Mouse (Mus musculus) ovary, postnatal 36 days (tissue): ENCODE data around the gene Rreb1.
A peak's percentile ranks its signal among the peaks of the same experiment; 100 is the strongest.

Source experiments
- DNase-seq: peaks from one replicate; pipeline ENCODE4 v3.0.0; 2022; ENCODE audit warnings: low spot score, mixed read lengths

The Rreb1 gene

DNA sequence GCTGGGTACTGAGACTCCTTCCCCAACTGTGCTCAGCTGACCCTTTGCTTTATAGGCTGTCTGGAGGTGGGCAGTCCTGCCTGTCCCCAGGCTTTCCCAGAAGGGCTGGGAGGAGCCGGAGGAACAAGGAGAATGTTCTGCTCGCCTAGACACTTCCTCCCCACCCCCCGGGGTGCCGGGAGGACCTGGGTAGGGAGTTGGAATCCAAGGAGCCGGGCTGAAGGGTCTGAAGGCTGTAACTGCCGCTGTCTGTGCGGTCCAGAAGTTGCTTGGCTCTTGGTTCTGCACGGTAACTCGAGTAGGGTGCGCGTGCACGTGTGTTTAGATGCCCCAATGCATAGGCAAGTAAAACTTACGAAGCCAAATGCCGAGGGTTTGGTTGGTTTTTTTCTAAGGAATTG, 75.8 kb downstream of the Rreb1 start:
- DNase-seq: peak; percentile 61

DNA sequence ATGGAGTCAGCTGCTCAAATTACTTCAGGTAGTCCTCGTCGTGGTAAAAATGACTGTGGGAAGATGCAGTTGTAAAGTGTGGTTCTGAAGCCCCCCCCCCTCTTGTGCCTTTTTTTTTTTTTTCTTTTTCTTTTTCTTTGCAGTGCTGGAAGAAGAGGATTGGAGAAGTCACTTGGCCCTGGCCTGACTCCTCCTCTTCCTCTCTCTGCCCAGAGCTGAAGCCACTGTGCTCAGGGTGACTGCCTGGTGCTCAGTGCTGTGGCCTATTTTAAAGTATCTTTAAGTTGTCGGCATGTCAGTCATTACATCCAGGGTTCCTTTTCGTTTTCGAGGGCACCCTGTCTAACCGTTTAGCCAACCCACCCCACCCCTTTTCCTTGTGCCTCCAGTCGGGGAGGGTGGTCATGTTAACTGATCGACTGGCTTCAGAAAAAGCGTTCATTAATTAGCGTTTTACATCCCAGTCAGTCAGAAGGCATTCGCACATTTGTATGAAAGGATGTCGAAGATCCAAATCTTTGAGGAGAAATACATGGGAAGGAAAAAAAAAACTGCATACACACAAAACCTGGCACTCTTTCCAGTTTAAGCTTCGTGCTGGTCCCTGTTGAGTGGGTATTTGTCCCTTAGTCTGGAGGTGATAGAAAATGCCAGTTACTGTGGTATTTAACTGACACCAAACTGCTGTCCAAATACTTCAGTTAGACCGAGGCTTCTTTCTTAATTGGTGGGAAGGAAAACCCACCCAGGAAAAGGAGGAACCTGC, 76.4 kb downstream of the Rreb1 start:
- DNase-seq: no peak

DNA sequence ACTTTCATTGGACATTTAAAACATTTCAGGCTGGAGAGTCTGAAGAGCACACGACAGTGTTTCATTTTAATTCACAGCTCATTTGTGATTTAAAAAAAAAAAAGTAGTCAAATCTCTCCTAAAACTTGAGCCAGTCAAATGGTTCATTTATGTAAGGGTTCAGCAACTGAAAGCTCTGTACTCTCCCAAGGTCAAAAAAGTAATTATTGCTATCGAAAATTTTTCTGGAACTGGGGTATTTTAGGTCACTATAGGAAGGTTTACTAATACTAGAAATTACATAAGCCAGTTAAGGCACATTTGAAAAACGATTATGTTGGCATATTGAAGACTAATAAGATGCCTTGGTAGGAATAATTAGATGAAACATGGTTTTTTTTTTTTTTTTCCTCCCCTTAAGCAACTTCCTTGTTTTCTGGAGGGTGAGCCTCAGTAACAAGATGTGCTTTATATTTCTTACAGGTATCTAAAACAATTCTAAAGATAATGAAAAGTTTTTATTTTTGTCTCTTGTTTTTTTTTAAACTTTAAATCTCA, 77.1 kb downstream of the Rreb1 start:
- no peak for DNase-seq

DNA sequence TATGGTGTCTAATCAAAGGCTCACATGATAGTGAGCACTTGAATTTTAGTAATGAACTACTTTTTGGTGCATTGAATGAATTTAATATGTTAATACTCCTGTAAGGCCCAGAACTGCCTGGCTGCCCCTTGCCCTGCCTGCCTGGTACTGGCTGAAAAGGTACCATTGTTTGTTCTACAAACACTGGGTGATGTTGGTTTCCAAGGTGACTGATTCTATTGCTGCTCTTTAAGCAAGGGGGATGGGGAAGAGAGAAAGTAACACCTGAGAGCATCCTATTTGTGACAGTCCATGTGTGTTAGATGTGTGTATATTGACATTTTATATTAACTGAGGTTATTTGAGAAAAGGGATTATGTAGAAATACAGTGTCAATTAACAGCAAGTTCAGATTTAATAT, 77.6 kb downstream of the Rreb1 start:
- DNase-seq: no peak

DNA sequence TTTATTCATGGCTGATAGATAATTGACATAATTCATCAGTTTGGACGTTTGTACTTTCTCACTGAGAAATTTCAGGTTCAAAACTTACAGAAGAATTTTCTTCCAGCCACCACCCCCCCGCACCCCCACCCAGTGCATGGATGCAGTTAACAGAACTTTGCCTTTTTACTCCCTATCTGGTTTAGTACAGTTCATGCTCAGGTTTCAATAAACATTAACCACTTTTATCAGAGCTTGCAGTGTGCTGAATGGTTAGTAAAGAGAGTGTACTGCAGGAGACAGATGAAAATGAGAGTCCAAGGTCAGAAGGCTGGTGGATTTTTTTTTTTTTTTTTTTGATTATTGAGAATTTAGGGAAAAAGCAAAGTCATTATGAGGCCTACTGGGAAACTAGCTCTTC, 78.3 kb downstream of the Rreb1 start:
- DNase-seq: no peak

DNA sequence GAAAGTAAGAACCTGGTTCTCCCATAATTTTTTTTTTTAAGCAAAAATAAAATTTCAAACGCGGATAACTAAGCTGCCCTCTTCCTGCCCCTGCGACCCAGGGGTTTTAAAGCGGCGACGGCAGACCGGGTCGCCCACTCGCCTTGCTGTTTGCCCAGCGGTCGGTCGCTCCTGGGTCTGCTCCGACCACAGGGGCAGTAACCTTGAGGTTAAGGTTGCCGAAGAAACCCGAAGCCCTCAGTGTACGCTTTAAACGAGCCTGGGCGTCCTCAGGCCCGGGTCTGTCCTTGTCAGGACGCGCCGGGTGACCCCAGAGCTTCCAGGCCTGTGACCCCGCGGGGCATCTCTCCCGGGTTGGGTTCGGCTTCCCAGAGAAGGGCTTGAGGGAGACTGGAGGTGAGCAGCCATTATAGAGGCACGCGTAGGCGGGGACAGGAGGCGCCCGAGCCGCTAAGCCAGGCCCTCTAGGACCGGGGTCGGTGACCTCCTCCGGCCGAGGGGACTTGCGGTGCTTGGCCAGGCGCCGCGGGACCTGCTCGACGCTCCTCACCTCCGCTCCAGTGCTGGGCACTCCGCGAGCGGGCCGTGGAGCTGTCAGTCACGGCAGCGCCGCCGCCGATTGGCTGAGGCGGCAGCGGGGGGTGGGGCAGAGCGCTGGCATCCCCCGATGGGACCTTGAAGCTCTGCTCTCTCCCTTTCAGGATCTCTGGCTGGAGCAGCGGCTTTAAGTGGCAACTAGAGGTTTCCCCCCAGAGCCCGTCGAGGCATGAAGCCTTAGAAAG, 79.3 kb downstream of the Rreb1 start:
- peak; percentile 96 for DNase-seq

DNA sequence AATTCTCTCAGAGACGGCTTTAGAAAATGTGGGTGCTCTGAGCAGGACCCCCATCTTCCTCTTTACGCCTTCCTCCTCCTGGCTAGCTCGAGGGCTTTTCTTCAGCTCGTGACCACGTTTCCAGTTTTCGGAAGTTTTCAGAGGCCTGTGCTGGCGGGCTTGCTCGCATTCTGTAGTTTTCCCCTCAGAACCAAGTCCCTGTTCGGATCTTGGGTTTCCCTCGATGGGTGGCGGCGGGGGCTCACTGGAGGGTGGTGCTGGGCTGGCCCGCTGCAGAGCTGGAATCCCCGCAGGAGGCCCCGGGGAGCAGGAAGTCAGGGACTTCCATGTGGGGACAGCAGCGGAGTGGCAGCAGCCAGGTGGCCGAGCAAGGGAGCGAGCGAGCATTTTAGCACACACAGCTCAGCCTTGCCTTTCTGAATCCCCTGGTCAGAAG, 79.9 kb downstream of the Rreb1 start:
- peak; percentile 48 for DNase-seq

DNA sequence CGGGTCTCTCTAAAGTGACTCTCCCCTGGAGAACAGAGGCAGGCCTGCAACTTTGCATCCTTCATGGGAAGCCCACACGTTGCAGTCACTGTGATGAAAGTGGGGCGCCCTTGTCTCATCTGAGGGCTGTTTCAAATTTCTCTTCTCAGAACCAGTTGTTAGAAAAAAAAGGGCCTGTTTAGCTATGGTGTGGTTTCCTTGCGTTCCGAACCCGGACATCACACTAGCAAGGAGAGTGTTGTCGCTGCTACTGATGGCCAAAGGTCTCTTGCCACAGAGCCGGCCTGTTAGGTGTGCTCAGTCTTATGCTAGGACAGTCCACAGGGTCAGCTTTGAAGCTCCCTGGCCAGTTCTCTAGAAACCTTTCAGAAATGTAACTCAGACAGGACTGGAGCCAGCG, 80.3 kb downstream of the Rreb1 start:
- DNase-seq: no peak

DNA sequence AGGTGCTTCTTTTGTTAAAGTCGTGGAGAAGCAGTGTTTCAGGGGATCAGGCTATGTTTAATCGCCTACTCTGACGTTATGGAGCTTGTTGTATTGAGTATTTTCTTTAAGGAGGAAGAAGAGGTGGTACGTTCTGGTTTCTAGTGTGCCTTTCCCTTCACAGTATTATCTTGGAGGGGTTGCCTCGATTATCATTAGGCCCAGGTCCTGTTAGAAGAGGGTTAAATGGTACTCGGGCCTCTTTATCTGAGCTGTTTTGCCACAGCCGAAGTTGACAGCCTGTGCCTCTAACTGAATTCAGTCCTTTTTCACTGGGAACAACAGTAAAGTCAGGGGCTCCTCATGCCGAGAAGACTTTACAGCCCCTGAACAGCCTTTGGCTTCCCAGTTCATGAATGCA, 81.6 kb downstream of the Rreb1 start:
- DNase-seq: no peak

DNA sequence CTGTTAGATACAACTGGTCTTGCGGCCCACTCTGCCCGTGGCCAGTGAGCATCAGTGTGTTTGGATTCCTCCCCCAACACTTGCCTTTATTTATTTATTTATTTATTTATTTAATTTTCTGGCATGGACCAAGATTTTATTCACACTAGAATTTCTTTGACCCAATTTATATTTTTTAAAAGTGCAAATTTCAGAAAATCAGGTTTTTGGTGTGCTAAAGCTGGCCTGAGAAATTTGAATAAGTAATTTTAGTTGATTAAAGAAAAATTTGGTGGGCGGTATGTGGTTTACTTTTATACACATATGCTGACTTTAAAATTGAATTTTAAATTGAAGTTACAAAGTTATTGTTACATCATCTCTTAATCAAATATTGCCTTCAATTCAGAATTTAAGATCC, 82.0 kb downstream of the Rreb1 start:
- DNase-seq: no peak

DNA sequence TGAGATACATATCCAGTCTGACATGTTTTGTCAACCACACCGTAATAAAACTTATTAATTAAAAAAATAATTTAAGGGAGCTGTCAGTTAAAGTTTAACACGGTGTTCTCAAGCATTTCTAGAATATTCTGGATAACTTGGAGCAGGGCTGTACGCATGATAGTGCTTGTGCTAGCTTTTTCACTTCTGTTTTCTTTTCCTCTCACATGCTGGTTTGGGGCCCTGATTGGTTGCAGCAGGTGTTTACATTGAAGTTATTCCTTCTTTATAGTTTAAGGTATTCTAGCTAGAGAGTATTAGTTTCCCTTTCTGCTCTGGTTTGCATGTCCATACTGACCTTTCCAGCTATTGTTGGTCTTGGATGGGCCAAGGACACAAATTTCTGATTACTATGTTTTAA, 82.6 kb downstream of the Rreb1 start:
- no peak for DNase-seq

DNA sequence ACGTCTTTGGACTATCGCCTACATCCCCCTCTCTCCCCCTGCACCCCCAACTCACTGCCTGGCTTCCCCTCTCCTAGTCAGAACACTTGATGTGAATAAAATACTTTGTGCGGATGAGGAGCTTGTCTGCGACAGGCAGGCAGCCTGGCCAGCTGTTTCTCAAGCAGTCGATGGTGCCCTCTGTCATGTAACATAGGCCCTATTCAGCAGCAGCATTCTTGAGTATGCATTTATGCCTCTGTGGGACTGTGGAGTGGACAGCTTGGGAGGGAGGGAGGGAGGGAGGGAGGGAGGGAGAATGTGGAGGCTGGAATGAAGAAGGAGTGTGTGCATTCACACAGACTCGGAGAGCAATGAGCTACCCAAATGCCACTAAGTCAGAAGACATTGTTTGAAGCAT, 84.3 kb downstream of the Rreb1 start:
- DNase-seq: no peak

DNA sequence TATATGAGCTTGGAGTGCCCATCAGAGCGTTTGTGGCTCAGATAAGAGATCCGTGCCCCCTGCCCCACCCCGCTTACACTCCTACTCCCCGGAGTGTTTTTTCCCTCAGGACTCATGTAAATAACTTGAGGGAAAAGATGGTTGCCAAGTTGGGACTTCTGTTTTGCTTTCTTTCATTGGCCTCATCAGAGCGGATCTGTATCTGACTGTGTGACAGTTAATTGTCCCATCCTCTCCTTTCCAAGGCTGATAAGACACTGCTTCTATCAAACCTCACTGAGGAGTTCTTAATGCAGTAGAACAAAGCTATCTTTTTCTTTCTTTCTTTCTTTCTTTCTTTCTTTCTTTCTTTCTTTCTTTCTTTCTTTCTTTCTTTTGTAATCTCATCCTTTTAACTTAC, 85.4 kb downstream of the Rreb1 start:
- no peak for DNase-seq

DNA sequence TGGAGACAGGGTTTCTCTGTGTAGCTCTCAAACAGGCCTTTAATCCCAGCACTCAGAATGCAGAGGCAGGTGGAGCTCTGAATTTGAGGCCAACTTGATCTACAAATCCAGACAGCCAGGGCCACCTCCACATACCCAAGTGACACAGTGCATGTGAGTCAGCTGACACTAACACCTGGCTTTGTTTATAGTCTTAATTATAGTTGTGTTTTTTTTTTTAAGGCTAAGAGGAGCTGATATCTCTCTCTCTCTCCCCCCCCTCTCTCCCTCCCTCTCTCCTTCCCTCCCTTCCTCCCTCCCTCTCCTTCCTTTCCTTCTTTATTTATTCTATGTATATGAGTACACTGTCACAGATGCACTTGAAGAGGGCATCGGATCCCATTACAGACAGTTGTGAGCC, 86.5 kb downstream of the Rreb1 start:
- no peak for DNase-seq

DNA sequence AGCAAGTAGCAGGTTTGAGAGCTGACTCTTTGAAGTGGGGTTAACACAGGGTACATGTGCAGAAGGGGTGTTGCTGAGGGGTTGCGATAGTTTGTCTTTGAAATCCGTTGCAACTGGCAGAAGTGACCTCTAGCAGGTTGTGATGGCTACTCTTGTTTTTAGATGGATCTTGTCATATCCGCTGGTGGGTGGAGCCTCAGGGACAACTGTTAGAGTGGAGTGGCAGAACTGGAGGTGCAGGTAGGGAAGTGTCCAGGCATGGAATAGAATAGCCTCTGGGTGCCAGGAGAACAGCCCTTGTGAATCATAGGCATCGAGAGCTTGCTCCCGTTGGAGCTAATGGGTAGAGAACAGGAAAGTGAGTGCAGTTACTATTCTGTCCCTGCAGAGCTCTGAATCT, 88.1 kb downstream of the Rreb1 start:
- no peak for DNase-seq

DNA sequence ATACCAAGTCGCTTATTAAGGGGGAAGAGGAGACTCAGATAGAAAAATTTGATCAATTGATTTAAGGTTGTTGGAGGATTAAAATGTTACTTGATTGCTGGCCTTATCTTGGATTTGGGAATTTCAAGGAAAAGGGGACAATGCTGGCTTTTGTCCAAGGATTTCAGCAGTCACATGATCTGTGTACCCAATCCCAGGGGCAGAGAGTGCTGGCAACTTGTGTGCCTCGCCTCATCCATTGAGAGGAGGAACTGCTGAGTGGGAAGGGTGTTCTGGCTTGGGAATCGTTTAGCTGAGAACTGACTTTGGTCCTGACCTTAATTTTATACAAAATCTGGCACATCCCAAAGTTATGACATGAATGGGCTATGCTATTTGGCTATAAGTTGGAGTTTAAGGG, 88.6 kb downstream of the Rreb1 start:
- no peak for DNase-seq

DNA sequence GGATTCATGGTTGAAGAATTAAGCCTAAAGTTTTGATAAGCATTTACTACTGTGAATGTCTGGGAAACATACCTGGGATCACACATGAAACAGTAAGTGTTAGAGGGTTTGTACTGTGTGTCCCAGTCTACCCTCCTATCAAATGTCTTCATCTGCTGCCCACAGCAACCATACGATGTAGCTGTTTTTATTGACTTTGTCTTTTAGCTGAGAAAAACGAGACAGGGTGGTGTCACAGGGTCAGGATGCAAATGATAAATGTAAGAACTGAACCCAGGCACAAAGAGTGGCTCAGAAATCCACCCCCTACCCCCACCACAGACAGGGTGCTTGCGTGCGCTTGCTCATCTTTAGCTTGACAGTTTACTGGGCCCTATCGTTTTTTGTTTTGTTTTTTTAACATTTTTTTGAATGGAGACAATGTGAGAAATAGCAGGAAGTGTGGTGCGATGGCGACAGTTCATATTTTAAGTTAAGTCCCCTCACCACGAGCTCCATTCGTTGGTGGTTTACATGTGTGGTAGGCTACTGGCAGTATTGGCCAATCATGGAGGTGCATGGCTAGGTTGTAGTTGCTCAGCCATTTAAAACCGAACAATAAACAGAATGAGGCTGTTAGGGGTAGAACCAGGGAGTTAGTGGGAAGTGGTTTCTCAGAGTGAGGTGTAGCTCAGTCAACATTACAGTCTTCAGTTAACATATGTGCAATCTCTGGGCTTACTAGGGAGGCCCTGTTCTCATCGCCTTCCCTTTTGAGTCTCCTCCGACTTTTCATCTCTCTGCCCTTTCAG, 92.1 kb downstream of the Rreb1 start:
- no peak for DNase-seq

DNA sequence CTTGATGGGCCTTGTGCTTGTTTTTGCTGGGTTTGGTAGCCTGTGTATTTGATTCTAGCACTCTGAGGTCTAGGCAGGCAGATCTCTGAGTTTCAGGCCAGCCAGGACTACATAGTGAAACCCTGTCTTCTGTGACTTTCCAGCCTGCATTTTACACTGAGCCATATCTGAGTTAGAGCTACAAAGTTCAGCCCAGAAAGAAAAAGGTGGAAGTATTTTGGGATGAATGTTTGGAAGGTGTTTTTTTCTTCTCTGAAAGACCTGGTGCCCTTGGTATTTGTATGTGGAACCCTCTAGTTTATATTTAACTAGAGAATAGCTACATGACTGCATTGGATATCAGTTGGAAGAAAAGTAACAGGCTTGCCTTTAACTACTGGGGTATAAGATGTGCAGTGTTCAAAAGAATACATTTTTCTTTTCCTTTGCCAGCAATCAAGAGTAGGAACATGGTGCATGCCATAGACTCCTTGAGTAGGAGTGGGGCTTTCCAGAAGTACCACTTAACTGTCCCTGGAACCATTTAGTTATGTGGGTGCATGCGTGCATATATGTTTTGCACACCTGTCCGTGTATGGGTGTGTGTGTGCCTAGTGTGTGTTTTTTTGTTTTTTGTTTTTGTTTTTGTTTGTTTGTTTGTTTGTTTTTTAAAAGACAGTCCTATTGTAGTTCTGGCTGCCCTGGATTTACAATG, 94.1 kb downstream of the Rreb1 start:
- DNase-seq: no peak

DNA sequence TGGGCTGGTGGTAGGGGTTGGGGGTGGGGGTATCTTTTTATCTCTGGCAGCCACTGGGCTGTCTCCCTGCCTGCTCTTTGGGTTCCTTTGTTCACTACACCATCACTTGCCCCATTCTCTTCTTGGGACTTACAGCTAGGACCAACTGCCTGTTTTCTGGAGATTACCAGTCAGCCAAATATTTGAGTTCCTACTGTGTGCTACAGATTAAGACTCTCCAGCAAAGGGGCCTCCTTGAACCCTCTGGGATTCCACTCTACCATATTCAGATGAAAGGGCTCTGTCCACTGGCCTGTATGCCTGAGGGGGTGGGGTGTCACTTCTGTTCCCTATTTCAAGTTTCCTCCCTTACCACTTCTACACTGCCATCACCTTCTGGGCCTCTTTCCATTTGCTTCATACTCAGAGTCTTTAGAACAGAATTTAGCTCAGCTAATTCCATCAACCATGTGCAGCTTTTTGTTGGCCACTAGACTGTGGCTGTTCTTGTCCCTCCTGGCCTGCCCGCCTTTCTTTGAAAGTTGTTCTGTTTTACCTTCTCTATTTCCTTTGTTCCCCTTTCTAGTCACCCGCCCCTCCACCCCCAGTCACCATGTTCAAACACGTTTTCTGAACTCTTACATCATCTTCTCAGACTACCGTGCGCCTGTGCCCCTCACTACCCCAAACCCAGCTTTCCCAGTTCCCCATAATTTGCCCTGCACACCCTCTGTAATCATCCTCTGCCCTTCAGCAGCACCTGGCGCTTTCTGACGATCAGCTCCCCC, 95.1 kb downstream of the Rreb1 start:
- DNase-seq: no peak

DNA sequence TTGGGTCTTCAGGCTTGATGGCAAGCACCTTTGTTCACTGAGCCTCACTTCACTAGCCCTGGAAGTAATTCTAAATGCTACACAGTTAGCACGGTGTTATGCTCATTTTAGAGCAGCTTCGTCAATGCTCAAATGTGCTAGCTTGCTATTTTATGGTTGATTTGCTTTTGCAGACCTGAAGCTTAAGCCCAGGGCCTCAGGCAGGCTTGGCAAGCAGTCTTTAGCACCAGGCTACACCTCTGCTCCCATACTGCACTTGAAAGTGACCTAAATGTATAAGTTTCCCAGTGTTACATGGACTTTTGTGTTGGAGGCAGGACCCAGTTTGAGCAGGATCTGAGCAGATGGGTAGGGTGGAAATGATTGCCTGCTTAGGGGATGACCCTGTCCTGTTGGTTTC, 97.7 kb downstream of the Rreb1 start:
- no peak for DNase-seq

DNA sequence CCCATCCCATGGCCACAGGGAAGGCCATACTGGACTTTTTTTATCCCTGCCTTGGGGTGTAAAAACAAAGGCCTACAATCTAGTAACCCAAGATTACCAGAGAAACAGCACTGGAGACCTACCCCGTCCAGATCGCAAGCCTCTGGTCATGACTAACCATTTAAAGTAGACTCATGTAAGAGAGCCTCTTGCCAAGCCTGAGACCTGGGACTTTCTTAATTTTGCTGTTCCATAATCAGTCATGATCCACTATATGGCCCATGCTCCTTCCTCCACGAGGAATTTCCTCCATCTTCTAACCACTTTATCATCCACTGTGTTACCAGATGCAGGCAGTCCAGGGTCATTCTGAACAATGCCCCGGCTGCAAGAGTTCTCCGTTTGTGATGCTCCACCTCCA, 98.2 kb downstream of the Rreb1 start:
- no peak for DNase-seq
